Mouse (Mus musculus): ENCODE results near the gene Chmp4b. TPM values are rescaled to one million over a fixed set of nuclear protein-coding genes. Genes with fewer than 3 reads are reported as not detected.
A peak's percentile ranks its signal among the peaks of the same experiment; 100 is the strongest.

Chmp4b gene
- total RNA-seq (2018; cell fraction: chromatin; rRNA removed) = 100 to 1,000 TPM in 8 of 26 experiments, 10 to 100 TPM in 18; 42.4 to 191 (median 87.5) TPM
- 100 to 1,000 TPM; 304 to 534 (median 451) TPM for total RNA-seq (2018; cell fraction: cytosol; rRNA removed)
- 100 to 1,000 TPM in 24 of 26 experiments, 10 to 100 TPM in 2; 82.1 to 276 (median 202) TPM for total RNA-seq (2018; cell fraction: nucleus; rRNA removed)
- 337 to 461 TPM (median 343 TPM) in 3 replicates for polyA plus RNA-seq (2018)

GRCm38 (mm10) chr2:154651363-154651762 is at the start of gene Chmp4b:
Chmp4b (plus strand) TSS chr2:154651705.
- WGBS (ENCODE audit: missing documents) = 89% methylated on average over 8 of the region's 8 CpGs
- Histone ChIP-seq H3K36me3 (ENCODE audit: inconsistent target) (no peaks in the 10 kb centered on the region), H3K4me3 (ENCODE audit: inconsistent target) (no peak within 1 kb of the TSS), H3K79me2 (ENCODE audit: inconsistent target) (no peaks in the 10 kb centered on the region), H3K27ac (no peak within 1 kb of the TSS)

DNA sequence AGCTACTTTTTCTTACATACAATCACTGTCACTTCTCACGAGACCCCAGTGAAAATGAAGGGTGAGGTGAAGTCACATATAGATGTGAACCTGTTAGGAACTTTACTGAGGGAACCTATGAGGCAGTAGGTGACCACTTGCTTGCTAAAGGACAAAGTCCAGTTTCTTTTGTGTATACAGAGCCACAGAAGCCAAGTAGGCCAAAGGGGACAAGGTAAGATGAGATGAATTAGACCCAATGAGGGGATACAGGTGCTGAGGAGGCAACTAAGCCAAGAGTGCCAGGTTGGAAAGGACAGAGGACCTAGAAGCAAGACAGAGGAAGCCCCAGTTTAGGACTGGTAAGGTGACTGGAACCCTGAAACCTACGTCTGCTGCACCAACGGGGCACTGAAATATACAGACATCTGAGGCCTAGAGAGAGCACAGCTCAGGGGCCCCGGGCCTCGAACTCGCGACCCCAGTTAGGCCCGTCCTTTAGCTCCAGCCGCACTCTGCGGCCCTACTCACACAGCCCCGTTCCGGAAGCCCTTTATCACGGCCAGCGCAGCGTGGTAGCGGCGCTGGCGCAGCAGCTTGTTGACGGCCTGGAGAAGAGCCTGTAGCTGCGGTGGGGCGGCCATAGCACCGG is 48.4 kb upstream of the Chmp4b start:
- WGBS (ENCODE audit: missing documents) = 4% methylated on average over 22 of the region's 22 CpGs
- Histone ChIP-seq H3K36me3 (ENCODE audit: inconsistent target) (no peaks in the 10 kb centered on the region), H3K79me2 (ENCODE audit: inconsistent target) (no peaks in the 10 kb centered on the region), H3K27ac (peak overlapping the region; percentile 32), H3K4me3 (ENCODE audit: inconsistent target) (peak overlapping the region; percentile 58)

DNA sequence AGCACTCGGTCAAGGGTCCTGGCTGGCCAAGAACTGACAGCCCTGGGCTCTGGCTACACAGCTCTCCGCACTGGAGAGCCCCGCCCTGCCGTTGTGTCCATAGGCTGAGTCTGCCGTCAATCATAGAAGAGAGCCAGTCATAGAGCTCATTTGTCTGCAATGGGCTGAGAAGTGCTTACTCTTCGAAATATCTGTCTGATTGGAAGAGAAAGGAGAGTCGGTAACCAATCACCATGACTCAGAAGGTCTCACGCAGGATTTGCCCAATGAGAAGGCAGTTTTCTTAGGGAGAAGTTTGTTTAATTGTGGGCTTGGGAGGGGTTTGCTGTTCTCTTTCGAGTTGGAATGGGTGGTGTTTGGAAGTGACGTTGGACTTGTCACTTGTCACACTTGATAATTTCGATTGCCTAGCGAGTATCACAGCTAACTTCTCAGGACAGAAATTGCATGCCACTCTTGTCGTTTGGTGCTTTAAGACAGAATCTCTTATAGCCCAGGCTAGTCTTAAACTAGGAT is 47.8 kb upstream of the Chmp4b start, which contains the start of gene Pxmp4:
Pxmp4 (minus strand) TSS at position 71 of the 516 bp plus-strand sequence.
- 0% methylated on average over 13 of the region's 13 CpGs for WGBS (ENCODE audit: missing documents)
- Histone ChIP-seq H3K4me3 (ENCODE audit: inconsistent target) (peak within 1 kb of the TSS; percentile 58), H3K36me3 (ENCODE audit: inconsistent target) (no peaks in the 10 kb centered on the region), H3K79me2 (ENCODE audit: inconsistent target) (no peaks in the 10 kb centered on the region), H3K27ac (peak within 1 kb of the TSS; percentile 36)

DNA sequence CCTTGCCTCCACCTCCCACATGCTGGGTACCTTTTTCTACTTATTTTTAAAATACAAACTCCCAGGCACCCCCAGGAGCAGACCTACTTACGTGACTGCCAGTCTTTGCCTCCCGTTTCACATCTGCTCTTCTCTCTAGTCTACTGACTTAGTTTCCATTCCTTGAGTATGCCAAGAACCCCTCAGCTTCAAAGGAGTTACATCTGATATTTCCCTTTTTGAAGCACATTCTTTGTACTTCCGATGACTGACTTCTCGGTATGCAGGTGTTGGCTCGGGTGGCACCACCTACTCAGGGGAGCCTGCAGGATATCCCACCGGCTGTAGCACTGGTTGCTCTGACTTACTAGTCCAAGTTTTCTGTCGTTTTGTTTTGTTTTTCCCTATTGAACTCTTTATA is 47.3 kb upstream of the Chmp4b start:
- H3K36me3 ChIP-seq (ENCODE audit: inconsistent target) = no peaks in the 10 kb centered on the region
- H3K79me2 ChIP-seq (ENCODE audit: inconsistent target) = no peaks in the 10 kb centered on the region
- WGBS (ENCODE audit: missing documents) = 5% methylated on average over 7 of the region's 7 CpGs
- H3K4me3 ChIP-seq (ENCODE audit: inconsistent target) = peak overlapping the region; percentile 58
- peak overlapping the region; percentile 36 for H3K27ac ChIP-seq

- Histone ChIP-seq H3K27ac (no peak overlapping the region), H3K4me3 (ENCODE audit: inconsistent target) (no peak overlapping the region), H3K36me3 (ENCODE audit: inconsistent target) (no peaks in the 10 kb centered on the region), H3K79me2 (ENCODE audit: inconsistent target) (no peaks in the 10 kb centered on the region)
- WGBS (ENCODE audit: missing documents) = 100% methylated on average over 1 of the region's 1 CpGs
Measured at GRCm38 (mm10) chr2:154606965-154607364, 44.5 kb upstream of the Chmp4b start.

- Histone ChIP-seq H3K79me2 (ENCODE audit: inconsistent target) (no peaks in the 10 kb centered on the region), H3K36me3 (ENCODE audit: inconsistent target) (no peaks in the 10 kb centered on the region), H3K4me3 (ENCODE audit: inconsistent target) (no peak overlapping the region), H3K27ac (no peak overlapping the region)
- 76% methylated on average over 9 of the region's 10 CpGs for WGBS (ENCODE audit: missing documents)
Measured at GRCm38 (mm10) chr2:154609050-154609767, 42.3 kb upstream of the Chmp4b start.

GRCm38 (mm10) chr2:154613118-154614115 is 38.1 kb upstream of the Chmp4b start, which contains the start of the genes Zfp341 and 4930519P11Rik:
Zfp341 (plus strand) TSS chr2:154613297.
4930519P11Rik (minus strand) TSS chr2:154613437.
- Histone ChIP-seq H3K79me2 (ENCODE audit: inconsistent target) (no peaks in the 10 kb centered on the region), H3K27ac (peak within 1 kb of the TSS; percentile 60), H3K36me3 (ENCODE audit: inconsistent target) (no peaks in the 10 kb centered on the region), H3K4me3 (ENCODE audit: inconsistent target) (peak within 1 kb of the TSS; percentile 59)
- WGBS (ENCODE audit: missing documents) = 1% methylated on average over 80 of the region's 98 CpGs

GRCm38 (mm10) chr2:154614841-154615576 is 36.5 kb upstream of the Chmp4b start:
- Histone ChIP-seq H3K36me3 (ENCODE audit: inconsistent target) (no peaks in the 10 kb centered on the region), H3K27ac (no peak overlapping the region), H3K79me2 (ENCODE audit: inconsistent target) (no peaks in the 10 kb centered on the region), H3K4me3 (ENCODE audit: inconsistent target) (no peak overlapping the region)
- WGBS (ENCODE audit: missing documents) = 80% methylated on average over 19 of the region's 19 CpGs

GRCm38 (mm10) chr2:154615674-154616073 is 35.8 kb upstream of the Chmp4b start:
- Histone ChIP-seq H3K36me3 (ENCODE audit: inconsistent target) (no peaks in the 10 kb centered on the region), H3K4me3 (ENCODE audit: inconsistent target) (no peak overlapping the region), H3K79me2 (ENCODE audit: inconsistent target) (no peaks in the 10 kb centered on the region), H3K27ac (no peak overlapping the region)
- WGBS (ENCODE audit: missing documents) = 43% methylated on average over 5 of the region's 5 CpGs

GRCm38 (mm10) chr2:154617061-154617460 is 34.4 kb upstream of the Chmp4b start:
- Histone ChIP-seq H3K36me3 (ENCODE audit: inconsistent target) (no peaks in the 10 kb centered on the region), H3K79me2 (ENCODE audit: inconsistent target) (no peaks in the 10 kb centered on the region), H3K4me3 (ENCODE audit: inconsistent target) (no peak overlapping the region), H3K27ac (no peak overlapping the region)
- WGBS (ENCODE audit: missing documents) = 98% methylated on average over 3 of the region's 3 CpGs

GRCm38 (mm10) chr2:154621684-154622083 is 29.8 kb upstream of the Chmp4b start:
- no peak overlapping the region for H3K4me3 ChIP-seq (ENCODE audit: inconsistent target)
- no peak overlapping the region for H3K27ac ChIP-seq
- H3K79me2 ChIP-seq (ENCODE audit: inconsistent target) = no peaks in the 10 kb centered on the region
- WGBS (ENCODE audit: missing documents) = 89% methylated on average over 5 of the region's 5 CpGs
- no peaks in the 10 kb centered on the region for H3K36me3 ChIP-seq (ENCODE audit: inconsistent target)

DNA sequence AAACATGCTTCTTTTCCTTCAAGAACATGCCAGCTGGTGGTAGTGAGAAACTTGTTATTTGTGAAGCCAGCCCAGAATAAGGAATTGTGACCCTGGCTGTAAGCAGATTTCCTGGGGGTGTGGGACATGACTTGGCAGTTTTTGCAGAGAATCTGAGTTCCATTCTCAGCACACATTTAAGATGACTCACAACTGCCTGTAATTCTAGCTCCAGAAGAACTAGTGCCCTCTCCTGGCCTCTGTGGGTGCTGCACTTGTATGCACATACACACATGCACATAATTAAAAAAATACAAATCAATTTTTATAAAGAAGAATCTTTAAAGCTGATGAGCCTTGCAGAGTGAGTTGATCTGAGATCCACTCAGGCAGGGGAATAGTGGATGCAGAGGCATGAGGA is 27.4 kb upstream of the Chmp4b start:
- no peaks in the 10 kb centered on the region for H3K36me3 ChIP-seq (ENCODE audit: inconsistent target)

GRCm38 (mm10) chr2:154630531-154630930 is 21.0 kb upstream of the Chmp4b start:
- Histone ChIP-seq H3K27ac (no peak overlapping the region), H3K4me3 (ENCODE audit: inconsistent target) (no peak overlapping the region), H3K36me3 (ENCODE audit: inconsistent target) (no peaks in the 10 kb centered on the region), H3K79me2 (ENCODE audit: inconsistent target) (no peaks in the 10 kb centered on the region)
- 98% methylated on average over 5 of the region's 5 CpGs for WGBS (ENCODE audit: missing documents)

More for the DNA sequence above, 27.4 kb upstream of the Chmp4b start:
- Histone ChIP-seq H3K79me2 (ENCODE audit: inconsistent target) (no peaks in the 10 kb centered on the region), H3K27ac (no peak overlapping the region), H3K4me3 (ENCODE audit: inconsistent target) (no peak overlapping the region)

All from macrophage (primary cell).